Mouse (Mus musculus): ENCODE measurements around the gene Diaph2. TPM values are rescaled to one million over a fixed set of nuclear protein-coding genes. Genes with fewer than 3 reads are reported as not detected.

The Diaph2 gene
- polyA plus RNA-seq, 1 experiment from 2014 or later = 3.7 TPM

DNA sequence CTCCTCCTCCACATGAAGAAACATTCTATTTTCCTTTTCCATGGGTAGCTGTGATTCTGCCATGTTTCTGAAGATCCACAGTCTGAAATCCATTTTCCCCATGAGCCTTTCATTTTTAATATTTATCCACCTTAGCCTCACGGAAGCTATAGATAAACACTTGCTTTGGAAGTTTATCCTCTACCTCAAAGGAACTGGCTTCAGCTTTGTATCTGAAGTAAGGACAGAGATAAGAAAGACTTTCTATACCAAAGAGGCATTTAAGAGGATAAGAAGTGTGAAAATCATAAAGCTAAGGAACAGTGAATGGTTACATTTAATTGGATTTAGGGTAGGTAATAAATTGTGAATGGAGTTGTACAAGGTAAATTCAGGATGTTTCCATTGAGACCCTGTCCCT lies 480.5 kb downstream of the Diaph2 start:
- 97% methylated on average over 1 of the region's 1 CpGs for WGBS
- Histone ChIP-seq H3K27ac (no peak overlapping the region), H3K36me3 (replicated peaks) (no peaks in the 10 kb centered on the region)

DNA sequence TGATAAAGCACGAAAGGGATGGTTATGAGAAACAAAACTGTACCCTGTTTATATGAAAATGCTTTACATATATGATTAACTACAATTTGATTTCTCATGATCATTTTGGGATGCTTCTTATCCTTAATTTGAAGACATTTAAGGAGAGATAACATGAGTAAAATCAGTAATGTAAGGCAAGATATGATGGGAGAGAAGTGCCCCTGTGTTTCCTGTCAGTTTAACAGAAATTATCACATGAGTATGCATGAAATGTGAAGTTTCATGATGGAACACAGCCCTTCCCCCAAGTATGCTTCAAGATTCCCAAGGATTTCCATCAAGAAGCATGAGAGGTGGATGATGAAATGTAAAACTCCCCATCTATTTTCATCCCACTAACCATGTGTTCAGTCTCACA lies 485.6 kb downstream of the Diaph2 start:
- Histone ChIP-seq H3K4me3 (no peak overlapping the region), H3K4me1 (no peaks in the 10 kb centered on the region), H3K27me3 (ENCODE audit: poor library complexity, severe bottlenecking) (no peaks in the 10 kb centered on the region), H3K9me3 (no peaks in the 10 kb centered on the region), H3K27ac (no peak overlapping the region), H3K36me3 (replicated peaks) (no peaks in the 10 kb centered on the region)
- 76% methylated on average over 1 of the region's 1 CpGs for WGBS
- DNase-seq (ENCODE audit: extremely low spot score, low spot score) = no peak

More for the DNA sequence above, 480.5 kb downstream of the Diaph2 start:
- Histone ChIP-seq H3K4me3 (no peak overlapping the region), H3K27me3 (ENCODE audit: poor library complexity, severe bottlenecking) (no peaks in the 10 kb centered on the region), H3K9me3 (no peaks in the 10 kb centered on the region), H3K4me1 (no peaks in the 10 kb centered on the region)
- no peak for DNase-seq (ENCODE audit: extremely low spot score, low spot score)

DNA sequence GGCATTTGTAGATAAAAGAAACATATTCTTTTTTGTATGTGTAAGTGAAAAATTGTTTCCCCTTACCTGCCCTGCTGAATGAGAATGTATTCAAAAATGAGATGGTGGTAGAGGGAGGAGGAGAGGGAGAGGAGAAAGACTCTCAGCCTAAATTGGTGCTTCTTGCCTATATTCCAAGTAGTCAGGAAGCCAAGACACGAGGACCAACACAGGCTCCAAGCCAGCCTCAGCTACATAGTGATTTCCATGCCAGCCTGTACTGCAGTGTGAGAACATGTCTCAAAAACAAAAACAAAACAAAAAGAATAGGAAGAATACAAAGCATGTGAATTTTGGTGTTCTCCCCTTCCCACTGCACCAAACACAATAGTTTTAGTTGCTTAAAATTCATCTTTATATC lies 497.1 kb downstream of the Diaph2 start:
- Histone ChIP-seq H3K27me3 (ENCODE audit: poor library complexity, severe bottlenecking) (no peaks in the 10 kb centered on the region), H3K4me3 (no peak overlapping the region), H3K9me3 (no peaks in the 10 kb centered on the region), H3K36me3 (replicated peaks) (no peaks in the 10 kb centered on the region), H3K4me1 (no peaks in the 10 kb centered on the region), H3K27ac (no peak overlapping the region)
- 89% methylated on average over 1 of the region's 1 CpGs for WGBS
- DNase-seq (ENCODE audit: extremely low spot score, low spot score) = no peak

DNA sequence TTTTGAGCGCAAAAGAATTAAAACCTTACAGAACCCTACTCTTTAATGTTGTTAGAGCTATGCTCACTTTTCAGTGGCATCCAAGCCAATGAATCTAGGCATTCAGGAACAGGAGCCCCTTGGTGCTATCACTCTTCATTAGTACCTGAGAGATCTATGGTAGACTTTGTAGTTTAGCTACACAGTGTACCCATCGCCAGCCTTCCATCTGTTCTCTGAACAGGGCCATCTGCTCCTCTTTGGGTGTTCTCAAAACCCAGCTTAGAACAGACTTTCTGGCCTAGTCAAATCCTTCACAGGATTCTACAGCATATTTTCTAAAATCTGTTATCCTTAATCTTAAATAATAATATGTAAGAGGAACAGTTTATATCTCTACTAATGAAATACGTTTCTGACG lies 504.1 kb downstream of the Diaph2 start:
- DNase-seq (ENCODE audit: extremely low spot score, low spot score) = no peak
- Histone ChIP-seq H3K9me3 (no peaks in the 10 kb centered on the region), H3K36me3 (replicated peaks) (no peaks in the 10 kb centered on the region), H3K27me3 (ENCODE audit: poor library complexity, severe bottlenecking) (no peaks in the 10 kb centered on the region), H3K27ac (no peak overlapping the region), H3K4me3 (no peak overlapping the region), H3K4me1 (no peaks in the 10 kb centered on the region)
- 96% methylated on average over 4 of the region's 4 CpGs for WGBS

DNA sequence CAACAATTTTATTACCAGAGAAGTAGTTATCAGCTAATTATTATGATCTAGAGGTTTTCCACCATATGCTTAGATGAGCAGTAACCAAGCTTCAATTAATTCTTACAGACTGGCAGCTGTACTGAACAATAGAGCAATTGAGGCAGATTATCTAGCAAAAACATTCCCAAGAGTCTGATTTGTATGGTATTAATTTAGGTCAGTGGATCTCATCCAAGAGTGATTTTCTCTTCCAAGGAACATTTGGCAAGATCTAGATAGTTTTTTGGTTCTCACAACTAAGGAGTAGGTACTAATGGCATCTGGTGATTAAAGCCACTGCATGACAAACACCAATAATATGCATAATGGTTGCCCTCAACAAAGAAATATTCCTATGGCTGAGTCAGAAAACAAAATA lies 516.2 kb downstream of the Diaph2 start:
- Histone ChIP-seq H3K4me1 (no peaks in the 10 kb centered on the region; the same call in 1 of the 2 replicates), H3K27ac (no peak overlapping the region), H3K36me3 (replicated peaks) (no peaks in the 10 kb centered on the region), H3K4me3 (no peak overlapping the region), H3K27me3 (ENCODE audit: poor library complexity, severe bottlenecking) (no peaks in the 10 kb centered on the region), H3K9me3 (no peaks in the 10 kb centered on the region)
- no peak for DNase-seq (ENCODE audit: extremely low spot score, low spot score)

DNA sequence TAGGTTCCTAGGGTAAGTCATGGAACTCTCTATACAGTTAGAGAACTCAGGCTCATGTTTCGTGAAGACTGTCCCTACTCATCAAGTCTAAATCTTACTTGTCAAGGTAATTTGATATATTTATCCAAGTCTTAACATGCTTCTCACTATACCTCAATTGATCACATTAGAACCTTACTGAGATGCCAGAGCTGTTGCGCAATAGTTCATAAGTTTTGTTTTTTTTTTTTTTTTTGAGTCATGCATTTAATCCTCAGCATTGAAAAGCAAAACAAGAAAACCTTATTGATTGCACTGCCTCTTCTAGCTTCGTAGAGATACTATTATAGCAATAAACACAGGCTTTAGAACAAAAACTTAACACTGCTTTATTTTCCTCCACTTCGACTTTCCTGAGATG lies 529.6 kb downstream of the Diaph2 start:
- Histone ChIP-seq H3K9me3 (no peaks in the 10 kb centered on the region), H3K4me3 (no peak overlapping the region), H3K36me3 (replicated peaks) (no peaks in the 10 kb centered on the region), H3K27ac (no peak overlapping the region), H3K27me3 (ENCODE audit: poor library complexity, severe bottlenecking) (0 out of 2 replicates have a peak, but pooled peaks cover 4% of the 10 kb centered on the region), H3K4me1 (no peaks in the 10 kb centered on the region)
- 92% methylated on average over 4 of the region's 4 CpGs for WGBS
- DNase-seq (ENCODE audit: extremely low spot score, low spot score) = no peak

DNA sequence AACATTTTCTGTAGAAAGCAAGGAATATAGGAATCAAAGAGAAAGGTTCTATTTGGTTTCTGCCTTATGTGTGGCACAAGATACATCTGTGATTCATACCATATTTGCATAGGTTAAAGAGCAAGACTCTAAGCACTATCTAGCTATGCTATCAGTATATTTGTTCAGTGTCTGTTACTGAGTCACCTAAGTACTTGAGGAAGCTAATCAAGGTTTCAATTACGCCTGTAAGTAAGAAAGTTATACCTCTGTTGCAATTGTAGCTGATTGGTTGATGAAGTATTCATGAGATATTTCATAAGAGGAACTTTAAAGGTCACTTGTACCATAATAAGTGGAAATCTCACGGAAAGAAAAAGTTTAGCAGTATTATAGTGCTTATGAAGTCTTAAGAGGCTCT lies 531.9 kb downstream of the Diaph2 start:
- Histone ChIP-seq H3K9me3 (no peaks in the 10 kb centered on the region), H3K27me3 (ENCODE audit: poor library complexity, severe bottlenecking) (no peaks in the 10 kb centered on the region), H3K4me1 (no peaks in the 10 kb centered on the region), H3K4me3 (no peak overlapping the region), H3K36me3 (replicated peaks) (no peaks in the 10 kb centered on the region), H3K27ac (no peak overlapping the region)
- DNase-seq (ENCODE audit: extremely low spot score, low spot score) = no peak
- 83% methylated on average over 2 of the region's 2 CpGs for WGBS

DNA sequence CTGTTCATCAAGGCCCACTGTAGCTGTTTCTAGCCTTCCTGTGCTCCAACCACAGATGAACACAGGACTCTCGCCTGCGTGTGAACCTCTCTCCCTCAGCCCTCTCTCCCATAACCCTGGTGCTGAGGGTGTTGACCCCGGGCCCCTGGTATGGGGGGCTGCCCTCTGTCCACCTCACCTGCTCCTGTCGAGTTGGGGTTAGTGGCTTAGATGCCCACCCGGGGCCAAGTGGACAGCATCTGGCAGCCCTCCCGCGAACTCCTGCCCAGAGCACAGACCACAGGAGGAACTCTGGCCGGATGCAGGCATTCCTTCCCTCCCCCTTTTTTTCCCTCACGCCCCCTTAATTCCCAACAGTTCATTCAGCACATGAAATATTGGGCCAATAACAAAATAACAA lies 537.5 kb downstream of the Diaph2 start:
- H3K9me3 ChIP-seq = no peaks in the 10 kb centered on the region
- no peak overlapping the region for H3K4me3 ChIP-seq
- DNase-seq (ENCODE audit: extremely low spot score, low spot score) = no peak
- H3K4me1 ChIP-seq = no peaks in the 10 kb centered on the region
- H3K36me3 ChIP-seq (replicated peaks) = no peaks in the 10 kb centered on the region
- no peak overlapping the region for H3K27ac ChIP-seq
- WGBS = 81% methylated on average over 9 of the region's 9 CpGs
- no peaks in the 10 kb centered on the region for H3K27me3 ChIP-seq (ENCODE audit: poor library complexity, severe bottlenecking)

DNA sequence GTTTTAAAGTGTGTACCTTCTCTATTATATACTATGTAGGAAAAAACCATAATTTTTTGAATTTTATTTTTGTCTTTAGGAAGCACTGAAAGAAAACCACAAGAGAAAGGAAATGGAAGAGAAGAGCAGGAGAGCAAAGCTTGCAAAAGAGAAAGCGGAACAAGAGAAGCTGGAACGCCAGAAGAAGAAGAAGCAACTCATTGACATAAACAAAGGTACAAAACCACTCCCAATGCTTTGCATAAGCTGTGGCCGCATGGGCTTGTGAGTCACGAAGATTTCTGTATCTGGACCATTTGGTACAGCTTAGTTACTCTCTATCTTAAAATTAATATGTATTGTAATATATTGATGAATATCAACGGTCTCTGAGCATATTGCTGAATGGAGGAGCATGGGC lies 540.2 kb downstream of the Diaph2 start:
- WGBS = 86% methylated on average over 5 of the region's 5 CpGs
- H3K27me3 ChIP-seq (ENCODE audit: poor library complexity, severe bottlenecking) = no peaks in the 10 kb centered on the region
- H3K4me1 ChIP-seq = no peaks in the 10 kb centered on the region
- no peaks in the 10 kb centered on the region for H3K9me3 ChIP-seq
- H3K4me3 ChIP-seq = no peak overlapping the region
- no peaks in the 10 kb centered on the region for H3K36me3 ChIP-seq (replicated peaks)
- DNase-seq (ENCODE audit: extremely low spot score, low spot score) = no peak
- no peak overlapping the region for H3K27ac ChIP-seq

DNA sequence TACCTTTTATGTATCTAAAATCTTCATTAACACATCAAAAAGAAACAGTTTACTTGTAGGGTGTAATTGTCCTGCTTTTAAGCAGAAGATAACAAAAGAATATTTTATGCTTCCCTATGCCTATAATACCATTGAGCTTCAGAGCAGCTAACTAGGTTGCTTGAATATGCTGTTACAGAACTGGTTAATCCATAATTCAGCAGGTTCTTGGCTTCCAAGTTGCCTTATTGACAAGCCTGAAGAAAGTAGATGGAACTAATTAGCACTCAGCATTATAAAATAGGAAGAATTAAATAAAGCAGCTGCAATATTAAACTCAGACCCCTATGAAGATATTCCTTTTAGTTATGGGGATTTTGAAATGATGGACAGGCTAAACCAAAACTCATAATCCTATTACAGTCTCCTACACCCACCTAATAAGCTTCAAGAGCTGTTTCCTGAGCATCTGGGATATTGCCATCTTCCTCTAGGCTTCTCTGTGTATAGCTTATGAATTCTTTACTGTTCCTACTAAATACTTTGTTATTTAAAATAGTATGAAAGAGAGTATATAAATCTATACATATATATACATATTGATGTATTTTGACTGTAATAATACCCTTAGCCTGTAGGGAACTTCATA lies 601.4 kb downstream of the Diaph2 start:
- H3K27ac ChIP-seq = no peak overlapping the region
- no peaks in the 10 kb centered on the region for H3K36me3 ChIP-seq (replicated peaks)
- peaks cover 12% of the 10 kb centered on the region; the same call in 1 of the 2 replicates for H3K27me3 ChIP-seq (ENCODE audit: poor library complexity, severe bottlenecking)
- H3K4me1 ChIP-seq = no peaks in the 10 kb centered on the region; the same call in 1 of the 2 replicates
- no peaks in the 10 kb centered on the region for H3K9me3 ChIP-seq
- DNase-seq (ENCODE audit: extremely low spot score, low spot score) = no peak
- no peak overlapping the region for H3K4me3 ChIP-seq

DNA sequence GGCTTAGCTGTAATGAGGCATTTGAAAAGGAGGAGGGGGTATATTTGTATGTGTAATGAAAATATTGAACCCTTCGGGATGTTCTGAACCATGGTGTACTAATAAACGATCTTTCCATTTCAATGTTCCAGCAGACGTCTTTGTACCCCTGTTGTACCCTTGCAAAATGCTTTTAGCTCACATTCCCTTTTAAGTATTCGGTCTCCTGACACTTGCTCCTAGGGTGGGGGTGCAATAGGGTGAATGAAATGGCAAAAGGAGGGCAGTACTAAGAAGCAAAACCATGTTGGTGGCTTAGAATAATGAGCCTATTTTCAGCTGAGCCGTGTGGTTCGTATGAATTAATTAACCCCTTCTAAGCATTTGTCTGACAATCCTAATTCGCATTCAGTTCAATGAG lies 601.9 kb downstream of the Diaph2 start:
- no peak for DNase-seq (ENCODE audit: extremely low spot score, low spot score)
- H3K36me3 ChIP-seq (replicated peaks) = no peaks in the 10 kb centered on the region
- H3K9me3 ChIP-seq = no peaks in the 10 kb centered on the region
- peaks cover 12% of the 10 kb centered on the region; the same call in 1 of the 2 replicates for H3K27me3 ChIP-seq (ENCODE audit: poor library complexity, severe bottlenecking)
- no peaks in the 10 kb centered on the region; the same call in 1 of the 2 replicates for H3K4me1 ChIP-seq
- no peak overlapping the region for H3K4me3 ChIP-seq
- no peak overlapping the region for H3K27ac ChIP-seq
- WGBS = 53% methylated on average over 7 of the region's 7 CpGs

DNA sequence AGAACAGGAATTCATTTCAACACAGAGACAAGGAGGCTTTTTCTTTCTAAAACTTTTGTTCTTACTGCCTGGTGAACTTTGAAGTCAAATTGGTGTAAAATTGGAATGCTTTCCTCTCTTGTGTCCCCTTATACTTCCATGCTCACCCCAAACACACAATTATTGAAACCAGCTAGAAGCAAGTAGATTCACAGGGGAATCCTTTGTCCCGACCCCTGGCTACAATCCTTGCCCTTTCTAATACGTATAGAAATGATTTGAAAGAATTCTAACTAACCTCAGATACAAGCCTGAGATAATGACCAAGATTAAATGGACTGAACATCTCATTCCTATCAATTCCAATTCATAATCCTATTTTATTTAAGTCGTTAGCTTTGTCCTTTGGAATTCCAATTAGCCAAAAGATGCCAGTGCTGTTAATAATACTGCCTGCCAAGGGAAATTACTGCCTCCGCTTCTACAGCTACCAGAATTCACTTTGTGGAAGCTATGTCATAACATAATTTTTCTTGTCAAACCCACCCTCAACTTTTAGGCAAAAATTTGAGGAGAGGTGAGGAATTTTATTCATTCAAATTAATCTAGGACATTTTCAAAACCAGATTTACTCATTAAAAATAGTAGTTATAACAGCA lies 644.1 kb downstream of the Diaph2 start:
- peak overlapping the region; percentile 44; the same call in 1 of the 2 replicates for H3K27ac ChIP-seq
- H3K27me3 ChIP-seq (ENCODE audit: poor library complexity, severe bottlenecking) = 0 out of 2 replicates have a peak, but pooled peaks cover 5% of the 10 kb centered on the region
- H3K4me3 ChIP-seq = no peak overlapping the region
- H3K9me3 ChIP-seq = no peaks in the 10 kb centered on the region
- H3K4me1 ChIP-seq = peaks cover 5% of the 10 kb centered on the region; the same call in 1 of the 2 replicates
- WGBS = 33% methylated on average over 4 of the region's 4 CpGs
- no peak for DNase-seq (ENCODE audit: extremely low spot score, low spot score)
- H3K36me3 ChIP-seq (replicated peaks) = no peaks in the 10 kb centered on the region

DNA sequence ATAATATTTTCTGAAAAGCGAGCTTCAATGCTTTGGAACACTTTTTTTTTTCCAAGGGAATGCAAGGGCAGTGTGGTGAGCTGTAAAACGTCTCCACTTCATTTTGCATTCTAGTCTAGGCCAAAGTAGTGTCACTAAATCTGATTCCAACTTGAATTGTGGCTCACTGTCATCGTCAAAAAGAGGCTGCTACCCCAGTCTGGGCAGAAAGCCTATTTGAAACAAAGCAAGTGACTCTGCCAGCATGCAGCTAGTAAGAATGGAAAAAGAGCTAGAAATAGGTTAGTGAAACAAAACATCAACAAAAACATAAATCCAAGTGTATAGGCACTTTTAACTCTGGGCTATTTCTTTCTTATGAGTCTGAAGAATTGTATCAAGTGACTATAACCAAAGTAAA lies 653.7 kb downstream of the Diaph2 start:
- peaks cover 13% of the 10 kb centered on the region; the same call in 1 of the 2 replicates for H3K27me3 ChIP-seq (ENCODE audit: poor library complexity, severe bottlenecking)
- no peaks in the 10 kb centered on the region for H3K4me1 ChIP-seq
- no peaks in the 10 kb centered on the region for H3K36me3 ChIP-seq (replicated peaks)
- H3K27ac ChIP-seq = no peak overlapping the region
- WGBS = 51% methylated on average over 3 of the region's 3 CpGs
- no peak overlapping the region for H3K4me3 ChIP-seq
- no peaks in the 10 kb centered on the region for H3K9me3 ChIP-seq
- no peak for DNase-seq (ENCODE audit: extremely low spot score, low spot score)

Data from forebrain, embryonic 10.5 days (tissue).